Mouse (Mus musculus) G1E-ER4 (cell line): ENCODE data around the gene Fam13c. TPM values are rescaled to one million over a fixed set of nuclear protein-coding genes. Genes with fewer than 3 reads are reported as not detected.

Source experiments
- GATA1 ChIP-seq: IDR thresholded peaks from one replicate; pipeline ENCODE4 v1.8.0; 2012; ENCODE audit warnings: low read length, inconsistent platforms
- polyA plus RNA-seq: library from polyadenylated mRNA; stranded (reverse); fragments of >175 nt; gene quantifications from 2 replicates; pipeline ENCODE4 v1.2.3, GENCODE M21; 2012

Fam13c gene
- polyA plus RNA-seq, 1 experiment: not detected

DNA sequence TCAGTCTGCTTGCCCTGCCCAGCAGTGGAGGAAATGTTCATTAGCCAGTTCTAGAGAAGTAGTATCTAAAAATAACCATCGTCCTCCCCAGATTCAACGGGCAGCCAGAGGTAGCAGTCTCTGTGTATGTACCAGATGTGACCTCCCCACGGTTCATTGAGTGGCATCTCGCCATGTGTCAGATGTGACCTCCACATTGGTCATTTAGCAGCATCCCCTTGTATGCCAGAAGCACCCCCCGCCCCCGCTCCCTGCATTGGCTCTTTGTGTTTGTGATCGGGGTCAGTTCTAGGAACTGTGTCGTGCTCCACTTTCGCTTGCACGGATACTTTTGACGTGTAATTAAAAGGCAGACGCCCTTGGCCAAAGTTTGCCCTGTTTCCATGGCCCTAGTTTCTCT, 95.1 kb downstream of the Fam13c start:
- TF ChIP-seq GATA1: no peak

DNA sequence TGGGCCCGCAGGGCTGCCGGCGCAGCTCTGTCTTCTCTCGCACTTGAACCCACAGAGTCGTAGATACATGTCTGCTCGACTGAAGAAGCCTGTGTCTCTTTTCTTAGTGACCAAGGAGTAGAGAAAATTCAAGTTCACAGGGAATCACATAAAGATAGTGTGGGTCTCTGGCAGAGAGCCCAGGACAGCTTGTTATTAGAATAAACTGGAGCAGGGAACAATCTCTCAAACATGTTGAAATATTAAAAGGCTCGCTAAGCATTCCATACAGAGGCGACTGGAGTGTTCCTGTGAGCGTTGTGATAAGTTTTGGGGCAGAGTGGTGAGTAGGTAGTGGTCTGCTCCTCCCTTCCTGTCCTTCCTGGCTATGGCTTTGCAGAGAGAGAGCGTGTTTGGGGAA, 97.4 kb downstream of the Fam13c start:
- TF ChIP-seq GATA1: no peak

DNA sequence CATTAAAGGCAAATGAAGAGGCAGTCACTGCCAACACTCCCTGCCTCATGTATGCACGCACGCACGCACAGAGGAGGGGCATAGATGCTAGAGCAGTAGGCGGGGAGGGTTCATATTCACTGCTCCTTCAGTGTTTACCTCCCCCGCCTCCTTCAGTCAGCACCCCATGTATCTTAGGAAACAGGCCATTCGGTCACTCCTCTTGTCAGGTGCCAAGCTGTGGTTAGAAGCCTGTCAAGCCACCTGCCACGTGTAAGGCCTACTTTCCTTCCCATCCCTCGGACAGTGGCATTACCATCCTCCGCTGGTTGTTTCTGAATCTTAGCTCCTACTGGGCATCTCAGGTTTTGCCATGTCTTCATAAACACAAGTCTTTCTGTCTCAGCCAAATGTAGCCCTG, 99.0 kb downstream of the Fam13c start:
- TF ChIP-seq GATA1: no peak

DNA sequence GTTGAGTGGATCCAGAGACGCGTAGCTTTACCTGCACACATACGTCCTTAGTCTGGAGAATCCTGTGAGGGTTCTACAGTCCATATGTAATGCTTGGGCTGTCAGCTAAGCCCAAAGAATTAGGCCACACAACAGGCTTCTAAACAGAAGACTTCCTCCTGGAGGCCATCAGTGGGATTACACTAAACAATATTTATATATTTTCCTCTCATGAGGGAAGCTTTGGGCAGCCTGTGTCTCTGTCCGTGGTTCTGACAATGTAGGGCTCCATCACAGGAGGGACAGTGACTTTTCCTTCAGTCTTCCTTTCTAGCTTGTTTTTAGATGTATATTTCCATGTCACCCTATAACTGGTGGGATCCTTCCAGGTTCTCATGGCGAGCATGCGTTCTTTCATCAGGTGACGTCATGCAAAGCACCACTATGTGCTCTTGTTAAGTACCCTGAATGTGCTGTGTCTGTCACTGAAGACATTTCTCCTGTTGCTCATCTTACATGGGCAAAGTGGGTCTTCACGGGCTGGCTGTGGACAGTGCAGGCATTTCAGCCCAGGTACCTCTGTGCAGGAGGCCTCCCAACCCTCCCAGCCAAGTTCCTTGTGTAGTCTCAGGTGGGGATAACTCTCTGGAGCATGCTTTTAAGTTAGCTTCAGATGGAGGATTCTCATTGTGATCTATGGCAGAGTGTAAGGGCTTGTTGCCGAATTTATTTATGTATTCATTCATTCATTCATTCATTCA, 100.3 kb downstream of the Fam13c start:
- no peak for TF ChIP-seq GATA1

DNA sequence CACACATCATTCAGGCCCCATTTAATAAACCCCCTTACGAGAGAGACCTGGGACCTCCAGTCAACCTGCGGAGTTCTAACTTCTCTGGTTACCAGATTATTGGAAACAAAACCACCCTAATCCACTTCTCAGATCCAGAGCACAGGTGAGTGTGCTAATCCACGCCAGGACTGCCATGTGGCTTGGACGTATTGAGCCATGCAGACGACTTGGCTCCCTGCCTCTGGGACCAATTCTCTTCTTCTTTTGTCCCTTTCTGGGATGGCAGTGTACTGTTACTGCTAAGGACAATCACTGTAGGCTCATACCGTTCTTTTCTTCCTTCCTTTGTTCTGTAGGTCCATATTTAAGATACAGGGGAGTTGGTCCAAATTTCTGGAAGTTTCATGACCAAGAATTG, 102.6 kb downstream of the Fam13c start:
- no peak for TF ChIP-seq GATA1

DNA sequence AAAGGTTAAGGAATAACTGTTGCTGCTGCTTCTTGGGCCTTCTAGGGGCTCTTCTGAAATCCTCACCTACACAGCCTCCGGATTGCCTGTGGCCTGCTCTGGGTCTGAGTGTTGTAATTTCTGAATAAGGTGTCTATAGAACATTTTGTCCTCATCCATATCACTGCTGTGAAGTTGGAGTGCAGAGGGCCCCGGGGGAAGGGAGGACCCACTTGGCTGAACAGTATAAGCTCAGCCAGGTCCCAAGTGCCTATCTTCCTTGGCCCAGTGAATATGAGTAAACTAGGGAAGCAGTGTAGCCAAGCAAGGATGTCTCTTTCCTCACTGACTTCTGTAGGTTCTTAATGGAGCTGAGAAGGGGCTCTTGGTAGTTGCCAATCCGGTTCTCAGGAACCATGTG, 112.2 kb downstream of the Fam13c start:
- no peak for TF ChIP-seq GATA1

DNA sequence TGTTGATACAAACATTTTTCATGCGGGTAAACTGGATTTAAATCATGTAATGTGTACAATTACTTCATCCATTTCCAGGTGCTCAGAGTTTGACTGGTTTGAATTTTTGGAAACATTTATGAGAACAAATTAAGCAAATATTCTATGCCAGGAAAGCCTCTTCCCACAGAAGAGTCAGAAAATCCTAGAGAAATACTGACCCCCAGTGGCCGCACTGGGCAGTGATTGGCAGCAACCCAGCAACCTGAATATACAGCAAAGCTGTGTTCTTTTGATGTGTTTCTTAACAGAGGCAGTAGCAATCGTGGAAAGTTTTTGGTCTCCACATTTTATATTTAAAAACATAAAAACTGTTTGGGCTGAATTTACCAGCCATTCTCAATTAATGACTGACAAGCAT, 123.4 kb downstream of the Fam13c start:
- TF ChIP-seq GATA1: no peak

DNA sequence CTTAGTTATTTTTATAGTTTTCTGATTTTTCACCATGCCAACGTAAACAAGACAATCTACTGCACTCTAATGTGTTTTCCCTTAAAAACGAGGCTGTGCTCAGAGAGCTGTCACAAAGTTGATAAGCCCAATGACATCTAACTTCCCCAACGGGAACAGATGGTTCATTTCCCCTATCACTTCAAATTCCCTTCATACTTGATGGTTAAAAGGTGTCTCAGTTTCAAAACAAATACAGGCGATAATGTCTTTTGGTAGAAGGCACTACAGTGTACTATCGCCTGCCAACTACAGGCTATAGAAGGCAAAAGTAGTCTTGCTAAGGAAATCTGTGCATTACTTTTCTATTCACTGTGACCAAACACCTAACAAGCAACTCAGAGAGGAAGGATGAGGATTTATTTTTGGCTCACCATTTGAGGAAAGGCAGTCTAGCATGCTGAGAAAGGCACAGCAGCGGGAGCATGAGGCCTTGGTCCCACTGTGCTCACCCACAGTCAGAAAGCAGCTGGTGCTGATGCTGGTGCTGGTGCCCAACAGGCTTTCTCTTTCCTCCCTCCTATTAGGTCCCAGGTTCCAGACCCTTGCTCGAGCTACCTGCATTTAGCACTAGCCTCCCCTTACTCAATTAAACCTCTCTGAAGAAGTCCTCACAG, 141.4 kb downstream of the Fam13c start:
- TF ChIP-seq GATA1: no peak

DNA sequence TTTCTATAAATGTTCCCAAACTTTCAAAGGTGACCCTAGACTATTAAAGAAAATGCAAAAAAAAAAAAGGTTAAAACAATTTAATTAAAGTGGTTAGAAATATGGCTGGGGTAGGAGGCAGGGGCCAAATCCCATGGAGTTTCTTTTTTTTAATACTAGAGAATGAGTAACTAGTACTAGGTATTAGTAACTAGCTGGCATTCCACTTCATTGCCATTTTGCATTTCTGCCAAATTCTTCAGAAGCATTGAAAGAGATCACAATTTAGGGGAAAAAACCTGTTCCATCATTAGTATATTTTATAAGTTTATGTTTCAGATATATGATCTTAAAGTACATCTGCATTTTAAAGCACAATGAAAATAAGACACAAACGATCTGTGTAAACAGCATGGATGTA, 143.9 kb downstream of the Fam13c start:
- TF ChIP-seq GATA1: no peak

DNA sequence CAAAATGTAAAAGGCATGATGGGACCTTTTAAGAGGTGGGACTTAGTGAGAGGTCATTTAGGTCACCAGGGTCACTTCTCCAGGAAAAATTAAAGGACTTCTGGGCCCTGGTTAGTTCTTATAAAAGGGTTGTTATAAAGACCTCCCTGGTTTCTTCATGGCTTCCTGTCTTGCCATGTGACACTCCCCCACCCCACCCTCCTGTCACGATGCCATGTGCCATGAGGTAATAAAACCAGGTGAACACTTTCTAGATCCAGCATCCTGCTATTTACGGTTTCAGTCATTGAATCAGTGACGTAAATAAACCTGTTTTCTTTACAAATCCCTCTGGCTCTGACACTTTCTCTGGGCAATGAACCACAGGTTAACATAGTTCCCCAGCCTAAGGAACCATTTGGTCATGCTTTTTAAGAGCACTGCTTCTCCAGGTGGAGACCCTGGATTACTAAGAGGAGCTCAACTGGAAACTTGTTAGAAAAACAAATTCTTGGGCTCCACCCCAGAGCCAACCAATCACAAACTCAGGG, 146.7 kb downstream of the Fam13c start:
- TF ChIP-seq GATA1: no peak

DNA sequence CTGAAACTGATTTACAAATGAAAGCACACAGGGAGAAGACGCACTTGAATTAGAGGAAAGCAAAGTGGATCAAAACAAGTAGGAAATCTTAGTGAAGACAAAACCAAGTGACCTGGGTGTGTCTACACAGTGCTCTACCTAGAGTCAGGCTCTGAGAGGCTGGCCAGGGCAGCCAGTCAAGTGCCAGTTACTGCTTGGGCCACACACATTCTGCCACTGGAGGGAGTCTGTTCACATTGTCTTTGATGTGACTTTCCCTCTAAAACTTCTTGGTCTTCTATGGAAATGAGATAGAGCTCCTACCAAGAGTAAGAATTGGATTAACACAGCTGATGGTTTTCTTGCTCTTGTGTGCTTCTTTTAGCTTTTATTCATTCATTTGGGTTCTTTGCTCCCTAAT, 153.7 kb downstream of the Fam13c start:
- no peak for TF ChIP-seq GATA1

DNA sequence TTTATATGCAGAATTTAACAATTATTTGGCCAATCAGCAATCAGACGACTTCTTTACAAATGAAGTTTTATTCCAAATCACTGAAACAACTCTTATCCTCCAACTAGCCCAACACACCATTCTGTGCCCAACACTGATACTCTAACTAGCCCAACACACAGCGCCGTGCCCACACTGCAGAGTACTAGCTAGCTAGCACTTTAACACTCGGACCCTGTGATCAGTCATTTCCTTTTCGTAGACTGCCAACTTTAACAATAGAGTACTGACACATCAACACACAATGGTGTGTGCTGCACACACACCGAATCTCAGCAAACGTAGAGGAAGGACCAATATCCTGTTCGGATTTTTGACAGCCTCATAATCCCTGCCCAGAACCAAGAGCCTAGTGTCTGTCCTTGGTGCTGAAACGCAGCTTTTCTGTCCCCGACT, 157.8 kb downstream of the Fam13c start:
- TF ChIP-seq GATA1: no peak

DNA sequence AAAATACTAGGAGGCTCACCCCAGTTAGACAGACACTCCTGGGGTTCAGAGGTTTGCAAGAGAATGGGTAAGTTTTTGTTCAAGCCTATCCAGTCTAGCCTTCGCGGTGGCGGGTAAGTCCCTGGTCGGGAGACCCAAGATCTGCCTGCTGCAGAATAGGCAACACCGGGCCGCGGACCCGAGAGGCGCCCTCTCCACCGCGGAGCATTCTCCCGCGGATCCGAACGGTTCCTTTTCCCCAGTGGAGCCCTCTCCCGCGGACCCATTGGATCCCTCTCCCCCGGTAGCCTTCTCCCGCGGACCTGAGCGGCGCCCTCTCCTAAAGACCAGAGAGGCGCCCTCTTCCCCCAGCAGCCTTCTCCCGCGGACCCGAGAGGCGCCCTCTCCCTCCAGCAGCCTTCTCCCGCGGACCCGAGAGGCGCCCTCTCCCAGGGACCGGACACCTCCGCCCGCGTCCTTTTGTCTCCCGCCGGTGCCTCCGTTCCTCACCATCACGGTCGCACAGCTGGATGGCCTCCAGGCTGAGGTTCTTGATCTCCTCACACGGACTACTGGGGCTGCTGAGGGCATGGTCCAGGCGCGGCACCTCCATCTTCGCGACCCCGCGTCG, 158.3 kb downstream of the Fam13c start:
- TF ChIP-seq GATA1: no peak

DNA sequence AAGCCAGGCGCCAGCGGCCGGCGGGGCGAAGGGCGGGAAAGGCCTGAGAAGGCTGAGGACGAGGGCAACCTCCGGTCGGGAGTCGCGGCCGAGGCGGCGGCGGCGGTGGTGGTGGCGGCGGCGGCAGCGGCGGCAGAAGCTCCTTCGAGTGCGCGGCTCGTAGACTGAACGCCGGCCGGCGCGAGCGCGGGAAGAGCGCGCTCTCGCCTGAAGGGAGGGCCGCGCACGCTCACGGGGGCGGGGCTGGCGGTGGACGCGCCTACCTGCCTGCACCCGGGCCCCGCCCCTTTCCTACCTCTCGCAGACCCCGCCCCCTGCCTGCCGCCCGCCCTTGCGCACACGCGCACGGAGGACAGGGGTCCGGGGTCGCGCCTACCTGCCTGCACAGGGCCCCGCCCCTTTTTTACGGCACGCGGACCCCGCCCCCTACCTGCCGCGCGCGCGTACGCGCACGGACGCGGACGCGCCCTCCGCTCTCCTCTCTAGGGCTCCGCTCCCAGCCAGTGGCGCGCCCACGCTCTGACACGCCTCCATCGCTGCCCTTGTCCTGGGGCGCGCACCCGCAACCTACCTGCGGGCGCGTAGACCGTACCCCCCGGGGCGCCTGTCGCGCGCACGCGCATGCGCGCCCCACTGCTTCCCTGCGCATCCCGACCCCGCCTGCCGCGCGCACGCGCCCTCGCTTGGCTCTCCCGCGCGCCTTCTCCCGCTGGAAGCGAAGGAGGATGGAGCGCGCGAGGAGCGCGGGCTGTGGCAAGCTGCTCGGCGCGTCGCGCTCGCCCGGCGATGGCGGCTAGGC, 159.0 kb downstream of the Fam13c start:
- no peak for TF ChIP-seq GATA1

DNA sequence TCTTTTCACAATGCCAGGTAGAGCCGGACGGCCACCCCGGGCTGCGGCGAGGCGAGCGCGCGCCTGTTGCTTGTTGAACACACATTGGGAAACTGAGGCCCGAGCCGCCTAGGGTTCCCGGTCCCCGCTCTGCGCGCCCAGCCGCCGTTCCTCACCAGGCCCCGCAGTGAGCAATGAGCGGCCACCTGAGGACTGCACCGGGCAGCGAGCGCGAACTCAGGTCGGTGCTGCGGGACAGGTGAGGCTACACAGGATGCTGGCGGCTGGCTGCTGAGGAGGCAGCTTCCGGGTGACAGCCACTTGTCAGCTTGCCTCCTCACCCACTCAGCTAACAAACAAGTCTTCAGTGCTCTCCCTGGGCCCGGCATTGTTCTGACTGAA, 159.6 kb downstream of the Fam13c start:
- no peak for TF ChIP-seq GATA1

Other genes with a start within 250 kb of the Fam13c start
- gene Mrln, start 235.8 kb upstream of the Fam13c start, polyA plus RNA-seq: not detected in 2 replicates
- gene Slc16a9, start 195.4 kb upstream of the Fam13c start, polyA plus RNA-seq: not detected in 2 replicates
- not detected in 2 replicates for gene Phyhipl, start 215.5 kb downstream of the Fam13c start, polyA plus RNA-seq